Mouse (Mus musculus): Measurements from ENCODE around the gene Atf7ip2.
"Not testable (repeated sequence)": the region's sequence is repeated elsewhere in the genome, so short reads cannot be mapped to it uniquely, and the experiment has no call there.

Atf7ip2 gene

DNA sequence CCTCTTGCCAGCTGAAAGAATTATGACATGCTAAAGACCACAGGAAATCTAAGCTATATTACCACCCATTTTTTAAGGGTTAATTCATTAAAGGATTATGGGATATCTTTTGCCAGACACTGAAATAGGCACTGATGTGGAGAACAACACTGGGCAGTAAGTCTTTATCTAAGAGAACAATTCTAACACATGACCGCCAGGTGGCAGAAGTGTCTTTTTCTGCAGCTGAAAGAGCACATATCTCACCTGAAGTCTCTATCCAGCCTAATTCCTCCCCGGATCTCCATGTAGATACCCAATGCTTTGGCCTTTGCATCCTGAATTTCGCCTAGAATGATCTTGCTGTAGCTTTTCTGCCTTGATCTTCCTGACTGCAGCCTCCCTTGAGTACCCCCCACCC lies 79.7 kb downstream of the Atf7ip2 start:
- DNase-seq (ENCODE audit: low read depth, low spot score) = peak; percentile 78
- Histone ChIP-seq H3K27me3 (ENCODE audit: control insufficient read depth, insufficient read depth, low read length, poor library complexity, severe bottlenecking) (no peaks in the 10 kb centered on the region), H3K36me3 (ENCODE audit: control insufficient read depth, insufficient read depth, low read length, poor library complexity, severe bottlenecking) (no peaks in the 10 kb centered on the region)

- H3K27me3 ChIP-seq (ENCODE audit: control insufficient read depth, insufficient read depth, low read length, poor library complexity, severe bottlenecking) = no peaks in the 10 kb centered on the region
- no peak for DNase-seq (ENCODE audit: low read depth, low spot score)
Observed at GRCm38 (mm10) chr16:10274465-10274864, 82.0 kb downstream of the Atf7ip2 start.

DNA sequence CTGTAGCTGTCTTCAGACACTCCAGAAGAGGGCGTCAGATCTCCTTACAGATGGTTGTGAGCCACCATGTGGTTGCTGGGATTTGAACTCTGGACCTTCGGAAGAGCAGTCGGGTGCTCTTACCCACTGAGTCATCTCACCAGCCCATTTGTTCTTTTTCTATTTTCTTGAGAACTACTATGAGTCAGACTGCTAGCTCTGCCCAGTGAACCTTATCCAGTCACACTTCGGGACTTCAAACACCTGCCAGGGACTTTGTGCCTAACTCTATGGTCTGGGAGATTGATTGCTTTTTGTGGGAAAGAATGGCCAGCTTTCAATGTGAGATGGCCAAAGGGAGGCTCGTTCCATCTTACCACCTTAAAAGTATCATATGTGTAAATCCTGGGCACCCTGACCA lies 84.3 kb downstream of the Atf7ip2 start:
- not testable (repeated sequence) for DNase-seq (ENCODE audit: low read depth, low spot score); H3K36me3 ChIP-seq (ENCODE audit: control insufficient read depth, insufficient read depth, low read length, poor library complexity, severe bottlenecking); H3K27me3 ChIP-seq (ENCODE audit: control insufficient read depth, insufficient read depth, low read length, poor library complexity, severe bottlenecking)

More at GRCm38 (mm10) chr16:10274465-10274864, 82.0 kb downstream of the Atf7ip2 start:
- H3K36me3 ChIP-seq (ENCODE audit: control insufficient read depth, insufficient read depth, low read length, poor library complexity, severe bottlenecking) = no peaks in the 10 kb centered on the region

DNA sequence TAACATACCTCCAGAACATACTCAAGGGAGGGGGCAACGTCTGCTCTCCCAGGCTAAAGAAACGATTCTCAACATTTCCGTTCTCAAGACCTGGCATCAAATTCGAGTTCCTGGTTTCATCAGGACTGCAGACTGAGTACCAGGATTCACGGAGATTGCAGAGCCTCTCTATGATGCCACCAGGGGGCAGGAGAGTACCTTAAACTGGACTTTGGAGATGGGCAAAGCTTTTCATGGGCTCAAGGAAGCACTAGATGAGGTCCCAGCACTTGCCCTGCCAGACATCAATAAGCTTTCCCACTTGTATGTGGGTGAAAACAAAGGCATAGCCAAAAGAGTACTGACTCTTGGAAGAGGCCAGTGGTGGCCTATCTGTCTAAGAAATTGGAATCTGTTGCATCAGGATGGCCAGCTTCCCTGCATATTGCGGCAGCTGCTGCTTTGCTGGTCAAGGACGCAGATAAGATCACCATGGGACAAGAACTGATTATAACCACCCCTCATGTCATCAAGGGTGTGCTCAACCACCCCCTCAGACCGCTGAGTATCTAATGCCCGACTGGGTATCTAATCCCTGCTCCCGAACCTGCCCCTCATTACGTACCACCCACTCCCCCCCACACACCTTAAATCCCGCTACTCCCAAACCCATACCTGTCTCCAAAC lies 87.9 kb downstream of the Atf7ip2 start:
- Histone ChIP-seq H3K36me3 (ENCODE audit: control insufficient read depth, insufficient read depth, low read length, poor library complexity, severe bottlenecking) (no peaks in the 10 kb centered on the region), H3K27me3 (ENCODE audit: control insufficient read depth, insufficient read depth, low read length, poor library complexity, severe bottlenecking) (no peaks in the 10 kb centered on the region; the same call in 1 of the 2 replicates)
- peak; percentile 76 for DNase-seq (ENCODE audit: low read depth, low spot score)

GRCm38 (mm10) chr16:10281890-10282289 lies 89.4 kb downstream of the Atf7ip2 start:
- Histone ChIP-seq H3K36me3 (ENCODE audit: control insufficient read depth, insufficient read depth, low read length, poor library complexity, severe bottlenecking) (no peaks in the 10 kb centered on the region), H3K27me3 (ENCODE audit: control insufficient read depth, insufficient read depth, low read length, poor library complexity, severe bottlenecking) (no peaks in the 10 kb centered on the region; the same call in 1 of the 2 replicates)
- no peak for DNase-seq (ENCODE audit: low read depth, low spot score)

- Histone ChIP-seq H3K36me3 (ENCODE audit: control insufficient read depth, insufficient read depth, low read length, poor library complexity, severe bottlenecking) (no peaks in the 10 kb centered on the region), H3K27me3 (ENCODE audit: control insufficient read depth, insufficient read depth, low read length, poor library complexity, severe bottlenecking) (no peaks in the 10 kb centered on the region)
- DNase-seq (ENCODE audit: low read depth, low spot score) = no peak
Observed at GRCm38 (mm10) chr16:10286513-10287268, 94.2 kb downstream of the Atf7ip2 start.

DNA sequence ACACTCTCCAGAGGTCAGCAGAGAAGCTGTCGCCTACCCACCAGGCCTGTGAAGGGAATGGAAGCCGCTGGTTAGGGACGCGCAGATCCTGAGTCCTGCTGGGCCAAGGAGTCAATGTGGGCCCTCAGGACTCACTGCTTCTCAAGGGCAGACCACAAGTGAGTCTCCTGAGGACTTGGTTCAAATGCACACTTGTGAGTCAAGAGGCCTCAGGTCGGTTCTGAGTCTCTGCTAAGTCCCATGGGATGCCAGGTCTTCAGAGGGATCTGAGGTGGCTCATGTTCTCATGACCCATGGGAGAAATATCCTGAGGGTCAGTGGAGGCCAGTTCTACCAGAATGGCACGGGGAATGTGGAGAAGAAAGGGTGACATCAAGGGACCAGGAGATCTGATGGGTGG lies 95.6 kb downstream of the Atf7ip2 start:
- no peaks in the 10 kb centered on the region for H3K36me3 ChIP-seq (ENCODE audit: control insufficient read depth, insufficient read depth, low read length, poor library complexity, severe bottlenecking)
- DNase-seq (ENCODE audit: low read depth, low spot score) = no peak
- H3K27me3 ChIP-seq (ENCODE audit: control insufficient read depth, insufficient read depth, low read length, poor library complexity, severe bottlenecking) = no peaks in the 10 kb centered on the region

DNA sequence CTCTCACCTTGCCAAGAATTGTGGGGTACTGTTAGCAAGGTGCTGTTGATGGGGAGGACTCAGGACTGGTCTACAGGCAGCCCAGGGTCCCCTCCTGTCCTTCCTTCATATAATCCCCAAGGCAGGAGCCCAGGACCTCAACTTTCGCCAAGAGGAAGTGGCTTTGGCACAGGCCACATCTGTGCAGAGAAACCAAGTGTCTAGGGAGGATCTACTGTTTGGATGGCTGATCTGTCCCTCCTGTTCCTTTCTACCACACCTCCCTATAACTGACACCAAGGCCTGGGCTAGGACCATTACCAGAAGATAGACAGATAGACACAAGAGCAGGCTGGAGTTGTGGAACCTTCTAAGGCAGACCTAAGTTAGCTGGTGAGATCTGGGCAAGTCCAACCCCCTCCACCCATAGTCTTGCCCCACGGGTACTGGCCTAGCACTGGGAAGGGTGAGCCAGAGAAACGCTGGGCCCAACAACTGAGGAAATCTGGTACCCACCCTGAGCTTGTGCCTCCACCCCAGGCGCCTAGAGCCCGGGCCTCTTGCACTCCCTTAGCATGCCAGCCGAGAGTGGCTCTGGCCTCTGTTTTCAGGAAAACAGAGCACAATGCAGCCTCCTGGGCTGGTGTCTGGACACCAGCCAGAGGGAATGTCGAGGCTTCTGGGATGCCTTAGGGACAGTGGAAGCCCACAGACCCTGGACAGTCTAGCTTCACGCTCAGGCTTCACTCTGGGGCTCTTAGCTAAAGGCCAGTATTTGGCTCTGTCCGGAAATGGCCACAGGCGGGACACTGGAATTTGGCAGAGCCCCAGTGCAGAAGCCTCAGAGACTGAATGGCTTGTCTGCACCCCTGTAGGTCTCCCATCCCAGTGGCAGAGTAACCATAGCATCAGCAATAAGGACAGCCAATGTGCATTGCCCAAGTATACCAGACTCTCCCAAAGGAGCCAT lies 105.5 kb downstream of the Atf7ip2 start:
- no peaks in the 10 kb centered on the region for H3K27me3 ChIP-seq (ENCODE audit: control insufficient read depth, insufficient read depth, low read length, poor library complexity, severe bottlenecking)
- DNase-seq (ENCODE audit: low read depth, low spot score) = no peak
- H3K36me3 ChIP-seq (ENCODE audit: control insufficient read depth, insufficient read depth, low read length, poor library complexity, severe bottlenecking) = no peaks in the 10 kb centered on the region

GRCm38 (mm10) chr16:10299637-10300036 lies 107.1 kb downstream of the Atf7ip2 start:
- no peak for DNase-seq (ENCODE audit: low read depth, low spot score)
- Histone ChIP-seq H3K36me3 (ENCODE audit: control insufficient read depth, insufficient read depth, low read length, poor library complexity, severe bottlenecking) (no peaks in the 10 kb centered on the region), H3K27me3 (ENCODE audit: control insufficient read depth, insufficient read depth, low read length, poor library complexity, severe bottlenecking) (no peaks in the 10 kb centered on the region)

DNA sequence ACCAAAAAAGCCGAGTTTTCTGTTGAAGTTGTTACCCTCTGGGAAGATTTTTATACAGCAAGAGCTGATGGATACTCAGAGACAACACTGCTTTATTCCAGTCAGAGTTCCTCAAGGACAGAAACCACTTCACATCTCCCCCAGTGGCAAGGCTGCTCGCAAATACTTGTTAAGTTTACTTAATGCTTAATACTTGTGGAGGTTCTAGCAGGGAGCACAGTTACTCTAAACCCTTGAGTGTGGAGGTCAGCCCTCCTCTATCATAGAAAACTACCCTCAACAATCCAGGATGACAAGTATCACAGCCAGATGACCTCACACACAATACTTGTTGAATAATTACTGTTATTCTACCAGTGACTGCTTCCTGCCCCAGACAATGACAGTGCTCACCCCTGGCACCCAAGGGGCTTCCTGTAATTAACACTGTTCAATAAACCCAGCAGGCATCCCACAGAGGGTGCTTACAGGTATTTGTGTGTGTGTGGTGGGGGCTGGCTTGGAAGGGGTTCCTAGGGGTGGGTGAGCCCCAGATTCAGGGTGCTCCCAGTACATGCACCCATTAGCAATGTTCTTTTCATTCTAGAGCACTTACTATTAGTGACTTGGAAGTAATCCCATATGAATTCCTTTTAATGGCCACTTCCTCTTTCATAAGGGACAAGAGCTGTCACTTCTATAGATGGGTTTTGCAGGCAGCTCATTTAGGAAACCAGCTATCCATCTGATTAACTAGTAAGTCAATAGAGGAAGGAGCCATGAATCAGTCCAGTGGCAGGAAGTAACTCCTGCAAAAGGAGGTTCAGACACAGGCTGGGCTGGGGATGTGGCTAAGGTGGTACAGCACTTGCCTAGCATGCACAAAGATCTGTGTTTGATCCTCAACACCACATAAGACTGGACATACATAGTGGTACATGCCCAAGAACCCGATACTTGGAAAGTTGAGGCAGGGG lies 108.0 kb downstream of the Atf7ip2 start:
- H3K36me3 ChIP-seq (ENCODE audit: control insufficient read depth, insufficient read depth, low read length, poor library complexity, severe bottlenecking) = no peaks in the 10 kb centered on the region
- DNase-seq (ENCODE audit: low read depth, low spot score) = no peak

More for the DNA sequence above, 108.0 kb downstream of the Atf7ip2 start:
- no peaks in the 10 kb centered on the region for H3K27me3 ChIP-seq (ENCODE audit: control insufficient read depth, insufficient read depth, low read length, poor library complexity, severe bottlenecking)

Data from splenic B cell, adult 2 months (primary cell).